Mouse (Mus musculus) fat pad, adult 2 months (tissue): ENCODE data around the gene Rmdn2.

ENCODE experiments used
- DNase-seq: peaks from one replicate; pipeline ENCODE4 v3.0.0-alpha.2; 2011; ENCODE audit warnings: low read depth, low spot score; ENCODE audit errors: extremely low read depth

Gene Rmdn2

DNA sequence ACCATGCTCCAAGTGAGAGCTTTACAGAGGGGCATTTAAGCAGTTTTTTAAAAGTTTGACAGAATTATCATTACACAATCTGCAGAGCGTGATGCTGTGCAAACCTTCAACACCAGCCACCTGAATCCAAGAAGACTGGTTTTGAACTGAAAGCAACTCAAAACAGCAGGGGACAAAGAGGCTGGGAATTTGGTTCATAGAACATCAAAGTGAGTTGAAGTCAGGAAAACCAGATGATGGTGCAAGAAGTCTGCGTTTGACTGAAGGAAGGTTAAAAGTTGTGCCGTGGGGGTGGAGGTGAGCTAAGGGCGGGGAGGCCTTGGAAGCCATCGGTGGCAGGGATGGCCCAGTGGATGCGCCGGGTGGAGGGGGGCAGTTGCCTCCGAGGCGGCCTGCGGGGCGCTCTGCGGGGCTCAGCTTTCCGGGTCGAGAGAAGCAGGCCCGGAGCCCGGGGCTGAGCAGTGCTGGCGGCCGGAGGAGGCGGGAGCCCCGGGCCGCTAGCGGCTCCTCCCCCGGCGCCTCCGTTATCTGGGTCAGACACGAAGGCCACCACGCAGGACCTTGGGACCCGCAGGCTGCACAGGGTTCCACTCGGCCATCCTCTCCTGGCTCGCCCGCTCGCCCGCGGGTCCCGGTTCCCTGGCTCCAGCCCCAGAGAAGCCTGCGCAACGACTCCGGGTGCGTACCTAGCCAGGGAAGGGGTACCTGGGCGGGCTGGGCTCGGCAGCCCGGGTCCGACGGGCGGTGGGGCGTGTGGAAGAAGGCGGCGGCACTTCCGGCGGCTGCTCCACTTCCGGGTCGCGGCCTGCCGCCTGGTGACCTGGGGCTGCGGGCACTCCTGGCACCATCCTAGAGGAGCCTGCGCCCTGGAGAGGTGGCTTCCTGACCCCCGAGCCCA is 3.3 kb downstream of the Rmdn2 start:
- DNase-seq = no peak

GRCm38 (mm10) chr17:79615897-79616296 is 4.2 kb downstream of the Rmdn2 start:
- DNase-seq = no peak

GRCm38 (mm10) chr17:79616621-79617020 is 5.0 kb downstream of the Rmdn2 start:
- no peak for DNase-seq

GRCm38 (mm10) chr17:79618455-79618854 is 6.8 kb downstream of the Rmdn2 start:
- DNase-seq = no peak

- DNase-seq = no peak
Observed at GRCm38 (mm10) chr17:79618984-79619383, 7.3 kb downstream of the Rmdn2 start.

DNA sequence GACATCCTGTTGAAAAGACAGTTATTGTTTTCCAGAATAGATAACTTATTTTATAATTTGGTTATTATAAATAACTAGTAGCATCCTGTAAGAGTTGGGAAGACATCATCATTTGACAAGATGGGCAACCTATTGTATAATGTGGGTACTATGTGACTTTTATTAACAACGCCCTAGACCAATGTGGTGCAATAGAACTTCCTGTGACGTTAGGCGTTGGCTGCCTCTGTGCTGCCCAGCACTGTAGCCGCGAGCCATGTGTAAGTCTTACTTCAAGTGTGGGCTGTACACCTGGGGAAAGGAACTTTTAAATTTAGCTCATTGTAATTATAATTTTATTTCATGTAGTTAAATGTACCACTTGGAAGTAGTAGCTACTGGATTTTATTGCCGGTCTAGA is 10.4 kb downstream of the Rmdn2 start:
- DNase-seq = no peak

DNA sequence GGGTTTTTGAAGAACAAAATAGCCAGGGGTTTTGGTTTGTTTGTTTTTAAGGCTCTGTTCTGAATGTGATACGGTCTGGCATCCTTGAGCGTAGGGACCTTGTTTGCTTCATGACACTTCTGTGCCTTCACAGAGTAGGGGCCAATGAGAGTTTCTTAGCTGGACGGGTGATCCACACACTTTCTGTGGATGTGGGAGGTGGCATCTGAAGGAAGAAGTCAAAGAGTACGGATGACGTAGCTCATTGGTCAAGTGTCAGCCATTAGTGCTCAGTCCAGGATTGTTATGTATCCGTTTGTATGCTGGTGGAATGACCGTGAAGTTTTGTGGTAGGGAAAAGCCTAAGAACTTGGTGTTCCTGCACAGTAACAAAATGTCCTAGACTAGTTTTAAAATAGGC is 10.9 kb downstream of the Rmdn2 start:
- DNase-seq = no peak

DNA sequence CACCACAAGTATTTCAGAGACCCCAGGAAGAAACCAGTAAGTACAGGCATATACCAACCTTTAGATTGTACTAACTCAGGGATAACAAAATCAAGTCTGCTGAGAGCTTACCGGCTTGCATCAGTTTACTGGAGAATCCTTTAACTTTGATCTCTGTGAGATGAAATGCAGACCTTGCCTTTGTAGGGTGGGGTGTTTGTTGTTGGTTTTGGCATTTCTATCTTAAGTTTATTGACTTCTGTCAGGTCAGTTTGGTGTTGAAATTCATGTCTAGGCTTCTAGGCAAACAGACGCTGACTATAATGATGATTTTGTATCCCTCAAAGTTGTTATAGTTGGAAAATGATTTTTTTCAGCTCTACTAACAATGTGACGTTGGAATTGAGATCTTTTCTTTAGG is 12.2 kb downstream of the Rmdn2 start:
- no peak for DNase-seq

GRCm38 (mm10) chr17:79626241-79626816 is 14.7 kb downstream of the Rmdn2 start:
- no peak for DNase-seq

DNA sequence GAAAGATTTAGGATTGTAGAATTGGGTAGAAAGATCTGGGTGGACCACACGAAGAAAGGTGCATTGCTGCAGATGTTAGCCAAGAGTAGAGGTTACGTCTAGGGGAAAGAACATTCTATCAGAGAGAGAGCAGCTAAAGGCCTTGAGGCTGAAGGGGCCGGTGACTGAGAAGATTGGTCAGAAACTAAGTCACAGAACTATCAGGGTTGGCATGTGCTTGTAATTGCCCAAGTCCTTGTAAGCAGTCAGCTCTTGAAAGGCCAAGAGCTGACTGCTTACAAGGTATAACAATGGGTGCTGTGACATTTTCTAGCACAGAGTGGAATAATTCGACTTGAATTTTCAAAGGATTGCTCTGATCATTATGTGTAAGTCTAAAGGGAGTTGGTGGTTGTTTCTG is 38.2 kb downstream of the Rmdn2 start:
- DNase-seq = no peak

DNA sequence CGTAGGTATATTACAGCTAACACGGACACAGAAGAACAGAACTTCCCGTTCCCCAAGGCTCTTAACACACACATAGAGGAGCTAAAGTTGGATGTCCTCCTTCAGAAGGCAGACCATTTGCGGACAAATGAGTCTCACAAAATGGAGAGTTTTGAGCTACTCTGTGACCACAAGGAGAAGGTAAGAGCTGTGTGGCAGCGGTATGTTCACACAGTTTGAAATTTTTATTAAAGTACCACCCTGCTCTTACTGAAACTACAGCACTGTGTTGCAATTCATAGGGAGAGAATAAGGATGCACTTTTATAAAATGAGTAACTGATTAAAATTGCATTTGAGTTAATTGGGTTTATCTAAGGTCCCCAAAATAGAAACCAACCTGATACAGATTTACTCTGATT is 38.6 kb downstream of the Rmdn2 start:
- DNase-seq = no peak

GRCm38 (mm10) chr17:79653171-79653570 is 41.5 kb downstream of the Rmdn2 start:
- DNase-seq = no peak

DNA sequence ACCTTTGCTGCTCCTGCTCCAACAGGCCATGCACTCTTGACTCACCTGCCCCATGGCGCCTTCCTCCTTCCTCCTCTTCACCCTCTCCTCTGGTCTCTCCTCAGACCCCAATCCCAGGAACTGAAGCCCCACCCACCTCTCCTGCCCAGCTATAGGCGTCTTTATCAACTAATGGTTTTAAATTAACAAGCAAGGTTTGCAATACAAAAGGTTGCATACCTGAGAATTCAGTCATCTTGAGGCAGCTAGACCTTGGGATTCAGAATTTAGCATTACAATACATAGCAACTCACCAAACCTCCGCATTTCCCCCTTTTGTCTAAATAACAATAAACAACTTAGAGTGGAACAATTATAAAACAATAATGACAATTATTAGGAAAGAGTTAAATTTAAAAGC is 42.5 kb downstream of the Rmdn2 start:
- no peak for DNase-seq

GRCm38 (mm10) chr17:79657785-79658184 is 46.1 kb downstream of the Rmdn2 start:
- DNase-seq = no peak

DNA sequence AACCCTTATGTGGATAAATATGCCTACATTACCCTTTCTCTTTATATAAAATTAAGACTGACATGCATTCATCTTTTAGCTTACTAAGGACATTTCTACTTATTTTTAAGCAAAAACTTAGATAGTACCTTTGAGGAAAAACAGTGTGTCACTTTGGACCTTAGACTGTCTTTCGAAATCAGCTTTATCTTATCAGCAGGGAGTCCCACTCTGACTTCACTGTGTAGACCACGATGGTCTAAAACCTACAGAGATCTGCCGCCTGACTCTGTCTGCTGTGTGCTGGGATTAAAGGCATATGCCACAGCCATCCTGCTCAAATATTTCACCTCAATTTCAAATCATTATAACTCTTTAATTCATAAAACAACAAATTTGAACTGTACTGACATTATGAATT is 46.8 kb downstream of the Rmdn2 start:
- no peak for DNase-seq

GRCm38 (mm10) chr17:79658863-79659262 is 47.2 kb downstream of the Rmdn2 start:
- no peak for DNase-seq

DNA sequence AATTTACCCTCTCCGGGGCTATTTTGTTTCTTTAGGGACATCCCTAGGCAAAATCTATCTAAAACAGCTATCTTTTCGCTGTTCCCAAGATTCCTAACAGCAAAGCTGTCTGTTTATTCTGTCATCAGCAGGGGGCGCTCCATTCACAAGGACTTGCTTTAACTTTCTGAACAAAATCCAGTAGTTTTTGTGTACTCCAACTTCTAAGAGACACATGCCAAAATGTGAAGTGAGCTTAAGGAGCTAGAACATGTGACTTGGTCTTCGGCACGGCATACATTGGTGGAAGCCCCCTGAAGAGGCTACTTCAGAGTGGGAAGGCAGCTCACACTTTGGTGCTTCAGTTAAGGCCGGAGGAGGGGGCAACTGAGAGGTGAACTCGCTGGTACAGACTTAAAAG is 49.7 kb downstream of the Rmdn2 start:
- no peak for DNase-seq

DNA sequence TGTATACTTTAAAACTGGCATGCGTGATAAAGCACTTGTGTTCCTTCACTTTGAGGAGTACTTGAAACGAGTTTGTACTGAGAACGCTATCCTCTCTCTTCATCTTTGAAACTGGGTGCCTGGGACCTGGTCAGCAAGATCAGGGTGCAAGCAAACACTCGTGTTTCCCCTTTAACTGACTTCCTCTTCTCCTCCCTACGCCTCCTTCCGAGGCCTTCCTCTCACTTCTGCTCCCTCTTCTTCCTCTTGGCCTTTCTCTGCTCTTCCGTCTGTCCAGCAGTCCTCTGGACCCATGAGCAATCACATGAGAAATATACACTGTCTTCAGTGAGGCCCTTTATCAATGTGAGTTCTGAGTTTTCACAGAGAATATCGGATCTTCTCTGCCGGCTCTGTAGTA is 50.2 kb downstream of the Rmdn2 start:
- no peak for DNase-seq

DNA sequence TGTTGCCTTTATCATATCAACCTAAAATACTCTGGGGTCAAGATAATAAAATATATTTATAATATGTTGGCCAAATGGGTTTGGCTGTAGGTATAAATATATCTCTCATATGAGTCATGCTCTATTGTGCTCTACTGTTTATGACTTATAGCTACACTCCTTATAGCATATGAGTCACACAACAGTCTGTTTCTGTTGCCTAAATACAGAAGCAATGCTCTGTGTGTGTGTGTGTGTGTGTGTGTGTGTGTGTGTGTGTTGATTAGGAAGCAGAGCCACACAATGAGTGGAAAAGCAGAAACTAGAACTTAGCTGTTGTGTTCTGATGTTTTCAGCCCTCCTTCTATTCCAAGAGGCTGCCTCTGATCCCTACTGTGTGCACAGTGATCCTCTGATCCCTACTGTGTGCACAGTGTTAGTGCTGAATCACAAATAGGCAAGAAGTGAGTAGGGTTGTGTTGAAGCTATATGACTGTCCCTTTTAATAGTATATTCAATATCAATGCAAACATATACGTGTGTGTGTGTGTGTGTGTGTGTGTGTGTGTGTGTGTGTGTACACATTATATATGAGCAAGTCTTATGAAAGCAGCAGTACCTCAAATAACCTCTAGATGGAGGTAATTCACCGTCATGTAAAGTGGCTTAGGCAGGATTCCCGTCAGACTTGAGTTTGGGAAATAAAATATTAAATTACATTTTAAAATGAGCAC is 51.9 kb downstream of the Rmdn2 start:
- peak; percentile 18 for DNase-seq

DNA sequence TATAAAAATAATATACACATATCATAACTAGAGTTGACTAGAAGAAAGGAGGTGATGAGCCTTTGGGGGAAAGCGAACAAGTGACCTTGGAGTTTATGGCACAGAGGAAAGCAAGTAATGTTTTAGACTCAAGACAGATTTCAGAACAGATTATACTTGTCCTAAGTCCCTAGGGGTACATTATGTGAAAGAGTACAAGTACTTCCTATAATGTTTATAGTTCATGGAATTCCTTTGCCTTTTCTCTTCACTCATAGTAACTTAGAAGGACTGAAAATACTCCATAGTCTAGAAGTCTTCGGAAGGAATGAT is 52.4 kb downstream of the Rmdn2 start:
- no peak for DNase-seq

GRCm38 (mm10) chr17:79670837-79671236 is 59.2 kb downstream of the Rmdn2 start:
- no peak for DNase-seq

GRCm38 (mm10) chr17:79695106-79695505 is 83.4 kb downstream of the Rmdn2 start:
- DNase-seq = no peak
